Mouse (Mus musculus) embryonic facial prominence, embryonic 10.5 days (tissue): ENCODE results near the gene Yipf2. TPM values are rescaled to one million over a fixed set of nuclear protein-coding genes. Genes with fewer than 3 reads are reported as not detected.
"Not testable (repeated sequence)": the region's sequence is repeated elsewhere in the genome, so short reads cannot be mapped to it uniquely, and the experiment has no call there.

ENCODE experiments used
- DNase-seq: peaks from one replicate; pipeline ENCODE4 v3.0.0-alpha.2; 2017; ENCODE audit warnings: low spot score
- H3K27ac ChIP-seq: fragments of 300-500 bp; sonication (generic); replicated peaks from 2 replicates; pipeline ENCODE4 v1.5.1; 2016; ENCODE audit warnings: mild to moderate bottlenecking
- H3K27me3 ChIP-seq: fragments of 300-500 bp; sonication (generic); replicated peaks from 2 replicates; pipeline ENCODE4 v1.6.1; 2016; ENCODE audit warnings: low read depth, mild to moderate bottlenecking; ENCODE audit not compliant: poor library complexity, severe bottlenecking
- H3K36me3 ChIP-seq: fragments of 300-500 bp; sonication (generic); replicated peaks from 2 replicates; pipeline ENCODE4 v1.6.1; 2016; ENCODE audit warnings: mild to moderate bottlenecking, moderate library complexity
- H3K4me1 ChIP-seq: fragments of 300-500 bp; sonication (generic); 2 replicates; pipeline ENCODE4 v1.6.1; 2016
- H3K4me3 ChIP-seq: fragments of 300-500 bp; sonication (generic); 2 replicates; pipeline ENCODE4 v1.5.1; 2016; ENCODE audit warnings: mild to moderate bottlenecking, moderate library complexity
- H3K9me3 ChIP-seq: fragments of 300-500 bp; sonication (generic); 2 replicates; pipeline ENCODE4 v1.6.1; 2016; ENCODE audit warnings: mild to moderate bottlenecking
- WGBS: fragments of 180-500 bp; shearing (Covaris S2); methylation state at CpG from one replicate; pipeline ENCODE4 v1.1.7; 2016; 5-methylcytosine and 5-hydroxymethylcytosine counted together
- microRNA counts: library from miRNA; unstranded; fragments of <30 nt; microRNA quantifications from one replicate; lab custom pipeline; 2017
- microRNA-seq: library from miRNA; unstranded; fragments of <30 nt; microRNA quantifications from one replicate; pipeline ENCODE4, GENCODE M21; 2017
- polyA plus RNA-seq: library from polyadenylated mRNA; unstranded; fragments of >200 nt; fragmentation: Nextera tagmentation; extraction: Ambion mirVana; gene quantifications from 2 replicates; pipeline ENCODE4 v1.2.1, GENCODE M21; 2016

Gene Yipf2
- polyA plus RNA-seq, 1 experiment from 2014 or later, result 21.2 TPM

GRCm38 (mm10) chr9:21547075-21547941 lies 45.3 kb downstream of the Yipf2 start:
- no peaks in the 10 kb centered on the region for H3K27me3 ChIP-seq
- H3K4me1 ChIP-seq, result peaks cover 26% of the 10 kb centered on the region
- peak; percentile 75 for DNase-seq
- 1% methylated on average over 65 of the region's 66 CpGs for WGBS
- H3K9me3 ChIP-seq, result no peaks in the 10 kb centered on the region
- H3K27ac ChIP-seq, result peak overlapping the region; percentile 99
- H3K36me3 ChIP-seq, result peaks cover 38% of the 10 kb centered on the region
- peak overlapping the region; percentile 89 for H3K4me3 ChIP-seq

DNA sequence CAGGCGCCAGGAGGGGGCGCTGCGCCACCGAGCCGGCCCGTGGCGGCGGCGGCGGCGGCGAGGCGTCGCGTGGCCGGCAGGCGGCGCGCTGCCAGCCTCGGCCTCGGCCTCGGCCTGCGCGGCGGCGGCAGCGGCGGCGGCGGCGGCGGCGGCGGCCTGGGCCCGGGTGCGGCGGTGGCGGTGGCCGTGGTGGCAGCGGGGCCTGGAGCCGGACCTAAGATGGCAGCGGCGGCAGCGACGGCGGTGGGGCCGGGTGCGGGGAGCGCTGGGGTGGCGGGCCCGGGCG lies 45.9 kb downstream of the Yipf2 start, which contains the start of gene Carm1:
Gene Carm1, plus strand, starts transcription at position 106 of the 286 bp plus-strand sequence.
- no peak for DNase-seq
- 17% methylated on average over 52 of the region's 52 CpGs for WGBS
- no peaks in the 10 kb centered on the region for H3K27me3 ChIP-seq
- peak within 1 kb of the TSS; percentile 99 for H3K27ac ChIP-seq
- H3K9me3 ChIP-seq, result no peaks in the 10 kb centered on the region
- peaks cover 33% of the 10 kb centered on the region for H3K36me3 ChIP-seq
- peak within 1 kb of the TSS; percentile 89 for H3K4me3 ChIP-seq
- H3K4me1 ChIP-seq, result peaks cover 26% of the 10 kb centered on the region

- peak; percentile 100 for DNase-seq
- Histone ChIP-seq H3K27me3 (no peaks in the 10 kb centered on the region), H3K9me3 (no peaks in the 10 kb centered on the region), H3K27ac (peak overlapping the region; percentile 99), H3K36me3 (peaks cover 28% of the 10 kb centered on the region), H3K4me1 (peaks cover 26% of the 10 kb centered on the region), H3K4me3 (peak overlapping the region; percentile 89)
- under 1% methylated on average over 67 of the region's 67 CpGs for WGBS
Observed at GRCm38 (mm10) chr9:21545916-21546788, 46.5 kb downstream of the Yipf2 start.

DNA sequence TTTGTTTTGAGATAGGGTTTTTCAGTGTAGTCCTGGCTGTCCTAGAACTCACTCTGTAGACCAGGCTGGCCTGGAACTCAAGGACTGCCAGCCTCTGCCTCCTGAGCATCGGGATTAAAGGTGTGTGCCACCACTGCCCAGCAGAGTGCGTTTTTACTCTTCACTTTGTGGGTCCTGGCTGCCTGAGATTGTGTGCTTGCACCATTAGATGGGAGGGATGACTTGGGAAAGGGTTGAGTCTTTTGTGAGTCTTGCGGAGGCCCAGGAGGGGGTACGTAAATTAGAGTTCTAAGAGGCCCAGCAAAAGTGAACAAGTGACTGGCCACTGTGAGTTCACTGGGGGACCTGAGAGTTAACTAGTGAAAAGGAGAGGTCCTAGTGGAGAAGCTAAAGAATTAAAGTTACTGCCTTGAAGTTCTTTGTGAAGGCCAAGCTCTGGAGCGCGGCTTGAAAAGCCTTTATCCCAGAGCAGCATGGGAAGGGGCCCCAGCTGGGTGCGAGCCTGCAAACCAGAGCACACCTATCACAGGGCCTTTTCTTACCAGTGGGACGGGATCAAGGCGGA lies 47.2 kb downstream of the Yipf2 start:
- Histone ChIP-seq H3K4me1 (peaks cover 26% of the 10 kb centered on the region), H3K27ac (peak overlapping the region; percentile 99), H3K9me3 (no peaks in the 10 kb centered on the region), H3K4me3 (peak overlapping the region; percentile 89), H3K36me3 (peaks cover 25% of the 10 kb centered on the region), H3K27me3 (no peaks in the 10 kb centered on the region)
- DNase-seq, result no peak
- WGBS, result 5% methylated on average over 9 of the region's 9 CpGs

GRCm38 (mm10) chr9:21542001-21542400 lies 50.6 kb downstream of the Yipf2 start:
- Histone ChIP-seq H3K4me1 (peaks cover 12% of the 10 kb centered on the region), H3K36me3 (peaks cover 14% of the 10 kb centered on the region)
- 91% methylated on average over 2 of the region's 2 CpGs for WGBS
- not testable (repeated sequence) for H3K9me3 ChIP-seq, H3K4me3 ChIP-seq, DNase-seq, H3K27me3 ChIP-seq, H3K27ac ChIP-seq

- peaks cover 7% of the 10 kb centered on the region for H3K4me1 ChIP-seq
- no peak for DNase-seq
- 80% methylated on average over 7 of the region's 7 CpGs for WGBS
- H3K27me3 ChIP-seq, result no peaks in the 10 kb centered on the region
- H3K36me3 ChIP-seq, result peaks cover 20% of the 10 kb centered on the region
- no peak overlapping the region for H3K4me3 ChIP-seq
- no peak overlapping the region for H3K27ac ChIP-seq
- H3K9me3 ChIP-seq, result no peaks in the 10 kb centered on the region
Observed at GRCm38 (mm10) chr9:21539981-21540753, 52.5 kb downstream of the Yipf2 start.

MicroRNA genes within 50 kb of the gene (microRNA counts, 519-probe panel; counts per million panel counts)
- microRNA mmu-miR-1946b (lab: Ali Mortazavi, UCI), result 188 counts per million, percentile 57 among the panel's probes with 10 or more counts

Small RNA genes lying within 50 kb of the gene (microRNA-seq; reads per million reads assigned to microRNA genes)
- gene Mir1946b, result not detected

Other genes starting within 250 kb of the Yipf2 start
- 341 and 343 TPM in 2 replicates for gene Ilf3, start 225.0 kb downstream of the Yipf2 start, polyA plus RNA-seq
- 64.0 and 71.1 TPM in 2 replicates for gene Qtrt1, start 181.0 kb downstream of the Yipf2 start, polyA plus RNA-seq
- 72.9 and 73.7 TPM in 2 replicates for gene Dnm2, start 167.9 kb downstream of the Yipf2 start, polyA plus RNA-seq
- gene Tmed1, start 82.6 kb downstream of the Yipf2 start, polyA plus RNA-seq, result 119 and 121 TPM in 2 replicates
- 4.7 and 4.9 TPM in 2 replicates for gene AB124611, start 66.7 kb downstream of the Yipf2 start, polyA plus RNA-seq
- gene Carm1, start 45.9 kb downstream of the Yipf2 start, polyA plus RNA-seq, result 73.1 and 84.1 TPM in 2 replicates
- gene Timm29, start 106 bp downstream of the Yipf2 start, polyA plus RNA-seq, result 32.0 and 32.7 TPM in 2 replicates
- gene Smarca4, start 23.3 kb upstream of the Yipf2 start, polyA plus RNA-seq, result 157 and 165 TPM in 2 replicates
- 51.6 and 55.9 TPM in 2 replicates for gene Ldlr, start 130.7 kb upstream of the Yipf2 start, polyA plus RNA-seq
- 187 TPM in 2 replicates for gene Spc24, start 167.5 kb upstream of the Yipf2 start, polyA plus RNA-seq
- gene Kank2, start 205.9 kb upstream of the Yipf2 start, polyA plus RNA-seq, result 15.3 and 17.8 TPM in 2 replicates
- 0.48 and 0.52 TPM in 2 replicates for gene Angptl8, start 242.7 kb upstream of the Yipf2 start, polyA plus RNA-seq